Mouse (Mus musculus) megakaryocyte, embryonic 14.5 days (primary cell): ENCODE data around the gene Ppp1r9a. TPM values are rescaled to one million over a fixed set of nuclear protein-coding genes. Genes with fewer than 3 reads are reported as not detected.

ENCODE experiments used
- H3K27me3 ChIP-seq: replicated peaks from 2 replicates; pipeline ENCODE3; 2012; ENCODE audit warnings: inconsistent platforms
- H3K36me3 ChIP-seq: replicated peaks from 2 replicates; pipeline ENCODE3; 2012; ENCODE audit warnings: low read length, inconsistent platforms, mixed read lengths
- H3K4me1 ChIP-seq: 2 replicates; pipeline ENCODE4 v1.6.1; 2012; ENCODE audit warnings: inconsistent platforms
- H3K4me3 ChIP-seq: replicated peaks from 2 replicates; pipeline ENCODE3; 2012; ENCODE audit warnings: moderate library complexity, mild to moderate bottlenecking, inconsistent platforms
- H3K9me3 ChIP-seq: 2 replicates; pipeline ENCODE4 v1.6.1; 2012; ENCODE audit warnings: inconsistent platforms
- FLI1 ChIP-seq: IDR thresholded peaks from 2 replicates; pipeline ENCODE4 v1.6.1; 2012; ENCODE audit warnings: low read length, inconsistent platforms, mixed read lengths
- GATA1 ChIP-seq: IDR thresholded peaks from 3 replicates; pipeline ENCODE4 v1.6.1; 2012; ENCODE audit warnings: mixed read lengths, low read length, inconsistent platforms, borderline replicate concordance
- polyA plus RNA-seq: library from polyadenylated mRNA; stranded (reverse); fragments of >175 nt; gene quantifications from 2 replicates; pipeline ENCODE4 v1.2.3, GENCODE M21; 2012; ENCODE audit warnings: low replicate concordance; ENCODE audit not compliant: insufficient read depth

Ppp1r9a gene
- polyA plus RNA-seq, 1 experiment, result 2.5 TPM

GRCm38 (mm10) chr6:5159385-5159791 is 256.7 kb downstream of the Ppp1r9a start:
- Histone ChIP-seq H3K27me3 (no peaks in the 10 kb centered on the region), H3K4me3 (no peak overlapping the region), H3K4me1 (peaks cover 84% of the 10 kb centered on the region), H3K36me3 (no peaks in the 10 kb centered on the region), H3K9me3 (no peaks in the 10 kb centered on the region)
- TF ChIP-seq FLI1, result no peak
- no peak for TF ChIP-seq GATA1

- Histone ChIP-seq H3K9me3 (no peaks in the 10 kb centered on the region), H3K27me3 (no peaks in the 10 kb centered on the region), H3K4me3 (no peak overlapping the region), H3K4me1 (peaks cover 82% of the 10 kb centered on the region), H3K36me3 (no peaks in the 10 kb centered on the region)
- TF ChIP-seq GATA1, result no peak
- TF ChIP-seq FLI1, result no peak
These were observed 259.3 kb downstream of the Ppp1r9a start for GRCm38 (mm10) chr6:5162052-5162451.

- no peaks in the 10 kb centered on the region for H3K27me3 ChIP-seq
- no peak overlapping the region for H3K4me3 ChIP-seq
- no peaks in the 10 kb centered on the region for H3K9me3 ChIP-seq
- TF ChIP-seq FLI1, result no peak
- no peak for TF ChIP-seq GATA1
- H3K36me3 ChIP-seq, result no peaks in the 10 kb centered on the region
- H3K4me1 ChIP-seq, result peaks cover 82% of the 10 kb centered on the region
These were observed 260.9 kb downstream of the Ppp1r9a start for GRCm38 (mm10) chr6:5163507-5164144.

GRCm38 (mm10) chr6:5164855-5165254 is 262.1 kb downstream of the Ppp1r9a start:
- peaks cover 72% of the 10 kb centered on the region for H3K4me1 ChIP-seq
- H3K27me3 ChIP-seq, result no peaks in the 10 kb centered on the region
- H3K36me3 ChIP-seq, result no peaks in the 10 kb centered on the region
- TF ChIP-seq GATA1, result no peak
- TF ChIP-seq FLI1, result no peak
- H3K9me3 ChIP-seq, result no peaks in the 10 kb centered on the region
- H3K4me3 ChIP-seq, result no peak overlapping the region

GRCm38 (mm10) chr6:5167051-5167677 is 264.4 kb downstream of the Ppp1r9a start:
- no peaks in the 10 kb centered on the region for H3K36me3 ChIP-seq
- H3K4me3 ChIP-seq, result peak overlapping the region; percentile 85
- H3K9me3 ChIP-seq, result no peaks in the 10 kb centered on the region
- no peaks in the 10 kb centered on the region for H3K27me3 ChIP-seq
- H3K4me1 ChIP-seq, result peaks cover 76% of the 10 kb centered on the region
- TF ChIP-seq GATA1, result no peak
- TF ChIP-seq FLI1, result no peak

- H3K9me3 ChIP-seq, result no peaks in the 10 kb centered on the region
- H3K36me3 ChIP-seq, result no peaks in the 10 kb centered on the region
- TF ChIP-seq FLI1, result no peak
- TF ChIP-seq GATA1, result no peak
- peaks cover 75% of the 10 kb centered on the region for H3K4me1 ChIP-seq
- H3K27me3 ChIP-seq, result no peaks in the 10 kb centered on the region
- no peak overlapping the region for H3K4me3 ChIP-seq
These were observed 265.4 kb downstream of the Ppp1r9a start for GRCm38 (mm10) chr6:5168158-5168557.

- H3K36me3 ChIP-seq, result no peaks in the 10 kb centered on the region
- no peak overlapping the region for H3K4me3 ChIP-seq
- no peaks in the 10 kb centered on the region for H3K27me3 ChIP-seq
- no peaks in the 10 kb centered on the region for H3K9me3 ChIP-seq
- TF ChIP-seq FLI1, result no peak
- no peak for TF ChIP-seq GATA1
- H3K4me1 ChIP-seq, result peaks cover 56% of the 10 kb centered on the region
These were observed 268.7 kb downstream of the Ppp1r9a start for GRCm38 (mm10) chr6:5171418-5171817.

- Histone ChIP-seq H3K36me3 (no peaks in the 10 kb centered on the region), H3K27me3 (no peaks in the 10 kb centered on the region), H3K4me1 (peaks cover 48% of the 10 kb centered on the region), H3K9me3 (no peaks in the 10 kb centered on the region), H3K4me3 (no peak overlapping the region)
- TF ChIP-seq FLI1 (no peak), GATA1 (no peak)
These were observed 269.9 kb downstream of the Ppp1r9a start for GRCm38 (mm10) chr6:5172571-5172970.

GRCm38 (mm10) chr6:5174179-5174812 is 271.6 kb downstream of the Ppp1r9a start:
- H3K9me3 ChIP-seq, result no peaks in the 10 kb centered on the region
- no peaks in the 10 kb centered on the region for H3K36me3 ChIP-seq
- no peaks in the 10 kb centered on the region for H3K27me3 ChIP-seq
- TF ChIP-seq GATA1 (no peak), FLI1 (no peak)
- H3K4me3 ChIP-seq, result no peak overlapping the region
- peaks cover 48% of the 10 kb centered on the region for H3K4me1 ChIP-seq
